Mouse (Mus musculus): ENCODE data around the gene Wdr62.
"Not testable (repeated sequence)": the region's sequence is repeated elsewhere in the genome, so short reads cannot be mapped to it uniquely, and the experiment has no call there.

The Wdr62 gene

DNA sequence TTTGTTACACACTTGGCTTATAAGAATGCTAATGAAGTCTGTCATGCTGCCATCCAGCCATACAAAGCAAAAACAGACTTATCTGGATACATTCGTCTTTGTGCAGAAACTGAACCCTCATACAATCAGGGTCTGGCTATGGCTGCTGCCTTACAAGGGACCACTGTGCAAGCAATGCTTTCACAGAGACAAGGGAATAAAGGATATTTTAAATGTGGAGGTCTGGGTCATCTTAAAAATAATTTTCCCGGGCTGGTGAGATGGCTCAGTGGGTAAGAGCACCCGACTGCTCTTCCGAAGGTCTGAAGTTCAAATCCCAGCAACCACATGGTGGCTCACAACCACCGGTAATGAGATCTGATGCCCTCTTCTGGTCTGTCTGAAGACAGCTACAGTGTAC, 73.9 kb downstream of the Wdr62 start:
- DNase-seq (ENCODE audit: low spot score in 2 of 2) = not testable (repeated sequence)

DNA sequence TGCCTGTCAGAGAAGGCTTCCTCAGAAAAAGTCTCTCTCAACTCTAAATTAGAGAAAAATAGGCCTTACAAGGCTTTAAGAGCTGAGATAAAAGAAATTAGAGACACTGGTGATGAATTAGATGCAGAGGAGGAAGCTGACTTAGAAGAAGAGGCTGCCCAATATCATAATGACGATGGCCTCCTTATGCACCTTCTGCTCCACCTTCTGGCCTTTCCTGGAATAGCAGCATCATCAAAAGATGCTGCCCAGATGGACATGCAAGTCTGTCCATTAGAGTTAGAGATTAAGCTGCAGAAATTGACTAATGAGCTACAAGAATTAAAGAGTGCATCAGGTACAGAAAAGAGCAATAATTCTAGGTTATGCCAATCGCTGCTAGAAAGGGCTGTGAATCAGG, 74.8 kb downstream of the Wdr62 start:
- no peak for DNase-seq (ENCODE audit: low spot score in 2 of 2)

DNA sequence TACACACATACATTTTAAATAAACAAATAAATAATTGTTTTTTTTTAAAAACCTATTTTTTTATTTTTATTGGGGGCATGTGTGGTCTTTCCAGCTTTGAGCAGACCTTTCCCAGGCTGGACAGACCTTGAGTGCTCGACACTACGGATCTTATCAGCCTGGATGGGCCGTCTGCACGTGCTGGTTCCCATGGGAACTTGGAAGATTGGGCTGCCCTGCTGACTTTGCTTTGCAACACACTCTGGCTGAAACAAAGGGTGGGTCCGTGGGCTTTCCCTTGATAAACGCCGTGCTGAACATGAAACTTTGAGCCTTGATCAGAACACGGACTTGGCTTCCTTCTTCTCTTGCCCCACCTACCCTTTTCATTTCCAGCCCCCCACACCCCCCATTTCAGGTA, 75.8 kb downstream of the Wdr62 start:
- DNase-seq (ENCODE audit: low spot score in 2 of 2) = no peak

DNA sequence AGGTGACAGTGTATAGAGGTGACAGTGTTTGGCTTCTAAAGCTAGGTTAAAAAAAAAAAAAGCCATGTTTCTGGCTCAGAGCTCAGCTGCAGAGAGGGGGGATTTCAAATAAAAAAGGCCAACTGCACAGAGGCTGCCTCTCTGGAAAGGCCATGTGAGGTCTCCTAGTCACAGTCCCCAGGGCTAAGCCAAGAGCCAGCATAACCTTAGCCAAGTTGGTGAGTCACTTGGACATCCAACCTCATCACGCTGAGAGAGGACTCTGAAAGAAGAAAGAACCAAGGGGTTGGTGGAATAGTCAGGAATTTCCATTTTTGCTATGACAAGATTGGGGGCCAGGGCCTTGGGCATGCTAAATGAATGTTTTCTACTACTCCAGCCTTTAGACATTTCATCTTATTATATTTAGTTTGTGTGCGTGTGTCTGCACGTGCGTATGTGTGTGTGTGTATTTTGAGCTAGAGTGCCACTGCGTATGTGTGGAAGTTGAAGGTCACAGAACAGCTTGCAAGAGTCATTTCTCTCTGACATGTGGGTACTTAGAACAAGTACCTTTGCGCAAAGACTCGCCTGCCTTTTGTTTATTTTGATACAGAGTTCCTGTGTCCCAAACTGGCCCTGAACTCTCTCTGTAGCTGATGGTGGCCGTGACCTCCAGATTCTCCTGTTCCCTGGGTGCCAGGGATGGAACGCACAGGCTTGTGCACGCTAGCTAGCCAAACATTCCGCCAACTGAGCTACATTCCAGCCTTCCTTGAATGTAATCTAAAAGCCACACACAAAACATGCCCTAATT, 77.1 kb downstream of the Wdr62 start:
- no peak for DNase-seq (ENCODE audit: low spot score in 2 of 2)

DNA sequence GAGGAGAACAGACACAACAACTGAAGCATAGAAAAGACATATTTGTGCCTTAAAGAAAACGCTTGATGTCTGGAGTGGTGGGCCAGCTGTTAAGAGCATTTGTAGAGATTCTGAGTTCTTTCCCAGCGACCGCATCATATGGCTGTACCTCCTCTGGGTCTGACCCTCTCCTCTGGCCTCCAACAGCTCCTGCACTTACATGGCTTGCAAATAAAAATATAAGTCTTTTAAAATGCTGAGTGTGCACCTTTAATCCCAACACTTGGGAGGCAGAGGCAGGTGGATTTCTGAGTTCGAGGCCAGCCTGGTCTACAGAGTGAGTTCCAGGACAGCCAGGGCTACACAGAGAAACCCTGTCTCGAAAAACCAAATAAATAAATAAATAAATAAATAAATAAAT, 79.6 kb downstream of the Wdr62 start:
- DNase-seq (ENCODE audit: low spot score in 2 of 2) = not testable (repeated sequence)

DNA sequence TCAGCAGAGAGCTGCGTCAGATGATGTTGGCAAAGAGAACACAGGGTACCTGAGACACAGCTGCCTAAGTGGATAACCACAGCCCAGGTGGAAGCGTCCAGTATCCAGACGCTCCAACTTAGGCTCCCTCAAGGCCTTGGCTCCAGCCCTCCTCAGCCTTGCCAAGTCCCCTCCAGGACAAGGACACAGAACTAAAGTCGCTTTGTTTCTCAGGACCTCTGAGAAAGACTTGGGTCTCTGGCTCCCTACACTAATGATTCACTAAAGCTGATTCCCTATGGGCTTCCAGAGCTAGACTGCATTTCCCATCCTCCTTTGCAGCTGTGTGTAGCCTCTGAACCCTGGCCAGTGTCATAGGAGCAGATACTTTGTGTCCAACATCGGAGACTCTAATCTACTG, 80.0 kb downstream of the Wdr62 start:
- no peak for DNase-seq (ENCODE audit: low spot score in 2 of 2)

DNA sequence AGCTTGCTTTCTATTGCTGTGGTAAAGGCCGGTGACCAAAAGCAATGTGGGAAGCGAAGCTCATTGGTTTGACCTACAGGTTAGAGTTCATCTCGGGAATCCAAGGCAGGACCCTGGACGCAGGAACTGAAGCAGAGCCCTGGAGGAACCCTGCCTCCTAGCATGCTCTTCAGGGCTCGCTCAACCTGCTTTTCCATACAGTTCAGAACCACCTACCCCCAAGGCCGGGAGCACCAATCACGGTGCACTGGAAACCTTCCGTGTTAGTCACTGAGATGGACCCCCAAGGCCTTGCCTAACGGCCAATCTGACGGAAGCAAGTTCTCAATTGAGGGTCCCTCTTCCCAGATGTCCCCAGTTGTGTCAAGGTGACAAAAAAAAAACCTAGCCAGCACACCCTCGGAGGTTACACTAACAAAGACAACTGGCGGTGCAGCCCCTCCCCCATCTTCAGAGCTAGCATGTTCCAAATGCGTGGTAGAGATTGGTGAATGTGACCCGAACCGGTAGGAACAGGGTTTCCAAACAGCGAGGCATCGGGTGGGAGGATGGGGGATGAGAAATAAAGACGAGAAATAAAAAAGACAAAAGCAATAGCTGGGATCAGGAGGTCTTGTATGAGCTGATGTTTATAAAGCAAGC, 80.6 kb downstream of the Wdr62 start:
- DNase-seq (ENCODE audit: low spot score in 2 of 2) = no peak

DNA sequence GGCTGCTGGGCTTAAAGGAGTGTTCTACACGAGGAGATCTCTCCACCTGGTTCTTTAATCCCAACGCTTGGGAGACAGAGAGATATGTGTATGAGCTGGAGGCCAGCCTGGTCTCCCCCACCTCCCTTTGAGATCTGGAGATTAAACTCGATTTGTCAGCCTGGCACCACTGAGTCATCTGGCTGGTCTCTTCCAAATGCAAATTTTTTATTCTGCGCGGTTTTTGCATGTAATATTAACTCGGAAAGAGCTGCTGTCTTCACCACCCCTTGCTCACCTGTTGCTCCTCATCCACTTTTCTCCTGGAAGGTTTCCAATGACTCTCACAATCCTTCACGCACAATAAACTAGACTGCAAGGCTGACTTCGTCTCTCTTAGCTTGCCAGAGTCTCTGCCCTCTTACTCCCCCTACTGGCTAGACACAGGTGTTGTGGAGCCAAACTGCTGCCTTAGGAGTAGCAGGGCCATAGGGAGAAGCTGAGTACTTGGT, 81.7 kb downstream of the Wdr62 start, which contains the start of gene Capns1:
Gene Capns1, minus strand, starts transcription at position 331 of the 491 bp plus-strand sequence.
- DNase-seq (ENCODE audit: low spot score in 2 of 2) = no peak

DNA sequence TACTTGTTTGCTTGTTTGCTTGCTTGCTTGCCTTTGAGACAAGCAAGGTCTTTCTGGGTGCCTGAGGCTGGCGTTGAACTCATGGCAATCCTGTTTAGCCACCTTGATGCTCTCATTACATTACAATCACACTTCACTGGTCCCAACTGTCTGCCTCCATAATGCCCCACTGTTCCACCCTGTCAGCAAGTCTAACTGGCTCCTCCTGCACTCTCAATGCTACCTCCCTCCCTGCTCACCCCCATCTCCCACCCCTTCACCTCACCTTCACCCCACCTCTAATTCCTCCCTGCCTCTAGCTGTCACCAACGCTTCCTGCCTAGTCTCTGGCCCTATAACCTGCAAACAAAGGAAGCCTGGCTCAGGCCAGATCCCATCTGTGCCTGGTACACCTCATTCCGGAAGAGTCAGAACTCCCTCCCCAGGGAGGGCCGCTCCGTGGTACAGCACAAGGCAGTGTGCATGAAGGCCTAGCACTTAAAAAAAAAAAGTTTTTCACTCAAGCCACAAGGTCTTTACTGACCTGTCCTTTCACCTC, 82.6 kb downstream of the Wdr62 start:
- no peak for DNase-seq (ENCODE audit: low spot score in 2 of 2)

DNA sequence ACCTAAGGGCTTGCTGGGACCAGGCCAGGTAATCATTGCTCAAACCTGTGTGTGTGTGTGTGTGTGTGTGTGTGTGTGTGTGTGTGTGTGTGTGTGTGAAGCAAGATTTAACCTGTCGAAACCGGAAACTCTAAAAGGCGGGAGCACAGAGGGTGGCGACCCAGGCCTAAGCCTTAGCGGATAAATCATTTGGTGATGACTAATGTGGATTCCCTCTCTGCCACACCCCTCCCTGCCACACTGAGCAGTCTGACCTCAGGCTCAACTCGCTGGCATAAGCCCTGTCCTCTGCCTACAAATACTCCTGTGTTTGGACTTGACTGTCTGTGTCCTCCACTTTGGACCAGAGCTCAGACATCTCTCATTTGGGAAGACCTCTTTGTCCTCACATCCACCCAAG, 84.0 kb downstream of the Wdr62 start:
- DNase-seq (ENCODE audit: low spot score in 2 of 2) = no peak

DNA sequence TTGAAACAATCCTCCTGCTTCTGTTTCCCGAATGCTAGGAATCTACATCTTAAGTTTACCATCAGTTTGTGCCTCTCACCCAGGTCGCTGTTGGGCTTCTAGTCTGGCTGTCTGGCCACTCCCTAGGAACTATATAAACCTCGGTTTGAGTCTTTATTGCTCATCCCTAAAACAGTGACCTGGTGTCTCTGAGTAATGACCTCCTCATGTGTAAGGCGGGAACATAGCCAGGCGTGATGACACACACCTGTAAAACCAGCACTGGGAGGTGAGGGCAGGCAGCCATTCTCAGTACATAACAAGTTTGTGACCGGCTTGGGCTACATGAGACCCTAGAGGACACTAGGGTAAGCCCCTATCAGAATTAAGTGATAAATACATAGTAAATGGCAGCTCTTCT, 84.8 kb downstream of the Wdr62 start:
- DNase-seq (ENCODE audit: low spot score in 2 of 2) = no peak

DNA sequence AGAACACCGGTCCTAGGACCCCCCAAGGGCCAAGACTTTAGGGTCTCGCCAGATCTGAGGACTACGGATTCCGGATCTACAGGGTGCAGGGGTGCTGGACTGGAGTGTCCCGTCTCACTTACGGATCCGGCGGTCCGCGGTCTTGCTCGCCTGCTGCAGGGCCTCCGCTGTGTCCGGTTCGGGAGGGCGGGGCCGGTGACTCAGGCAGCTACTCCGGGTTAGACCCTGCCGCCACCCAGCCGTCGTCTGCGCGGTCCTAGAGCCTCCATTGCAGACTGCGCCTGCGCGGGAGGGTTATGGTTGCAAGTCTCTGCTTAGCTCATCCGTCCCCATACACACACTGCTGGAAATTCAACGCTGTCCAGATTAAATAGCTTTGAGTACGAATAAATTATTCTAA, 85.3 kb downstream of the Wdr62 start:
- peak; percentile 81 to 84 for DNase-seq (ENCODE audit: low spot score in 2 of 2)

DNA sequence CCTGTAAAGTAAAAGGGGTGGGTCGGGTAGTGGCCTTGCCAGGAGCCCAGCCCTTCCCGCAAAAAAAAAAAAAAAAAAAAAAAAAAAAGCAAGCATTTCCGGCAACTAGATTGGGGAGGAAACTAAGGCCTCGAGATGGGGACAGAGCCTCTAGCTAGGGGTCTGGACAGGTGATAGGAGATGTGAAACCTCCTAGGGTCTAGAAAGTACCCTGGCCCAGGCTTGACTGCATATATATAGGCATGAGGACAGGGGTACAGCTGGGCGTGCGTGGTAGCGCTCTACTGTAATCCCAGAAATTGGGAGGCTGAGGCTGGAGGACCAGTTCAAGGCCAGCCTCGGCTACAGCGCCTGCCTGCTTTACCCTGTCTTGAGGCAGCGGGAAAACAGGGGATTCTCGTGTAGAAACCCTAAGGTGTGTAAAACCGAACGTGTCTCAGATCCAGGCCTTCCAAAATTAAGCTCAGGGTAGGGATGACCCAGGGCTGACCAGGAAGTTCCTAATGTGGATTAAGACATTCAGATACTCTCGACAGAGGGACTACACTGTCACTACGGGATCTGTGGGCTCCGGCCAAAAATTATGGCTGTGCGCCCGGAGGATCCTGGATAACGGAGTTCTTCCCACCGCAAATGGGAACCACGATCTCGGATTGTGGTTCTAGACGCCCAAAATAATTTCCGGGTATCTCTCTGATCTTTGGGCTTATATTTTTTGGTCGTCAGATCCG, 86.0 kb downstream of the Wdr62 start:
- no peak for DNase-seq (ENCODE audit: low spot score in 2 of 2)

DNA sequence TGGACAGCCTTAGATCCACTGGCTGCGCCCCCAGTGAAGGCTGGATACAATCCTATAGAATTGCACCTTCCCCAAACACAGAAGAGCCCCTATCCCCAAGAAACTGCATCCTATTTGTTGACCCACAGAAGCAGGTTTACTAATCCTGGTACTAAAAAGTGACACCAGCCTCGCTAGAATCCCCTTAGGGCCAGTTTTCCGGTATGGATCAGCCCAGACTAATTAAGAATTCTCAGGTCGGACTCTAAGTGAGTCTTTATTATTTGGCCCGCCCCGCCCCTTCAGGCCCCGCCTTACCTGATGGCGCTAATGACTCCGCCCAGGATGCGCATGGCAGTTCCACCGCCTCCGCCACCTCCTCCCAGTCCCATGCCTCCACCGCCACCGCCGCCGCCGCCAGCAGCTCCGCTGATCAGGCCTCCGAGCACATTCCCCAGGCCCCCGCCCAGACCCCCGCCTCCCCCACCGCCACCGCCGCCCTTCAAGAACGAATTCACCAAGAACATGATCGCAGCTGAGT, 86.6 kb downstream of the Wdr62 start:
- no peak for DNase-seq (ENCODE audit: low spot score in 2 of 2)

DNA sequence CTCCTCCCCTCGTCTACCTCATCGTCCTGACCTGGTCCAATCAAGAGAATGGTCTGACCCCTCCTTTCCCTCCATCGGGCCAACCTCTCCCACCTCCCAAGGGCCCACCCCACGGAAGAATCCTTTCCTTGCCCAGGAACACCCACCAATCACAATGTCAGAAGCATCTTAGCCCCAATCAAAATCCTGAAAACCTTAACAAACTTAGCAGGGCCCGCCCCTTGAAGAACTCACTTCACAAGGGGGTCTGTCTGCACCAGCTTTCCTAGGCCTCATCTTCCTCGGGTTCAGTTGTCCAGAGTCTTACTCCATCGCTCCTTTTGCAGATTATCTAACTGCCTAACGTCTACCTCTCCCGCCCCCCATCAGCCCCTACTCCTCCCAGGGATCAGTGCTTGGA, 87.2 kb downstream of the Wdr62 start:
- no peak for DNase-seq (ENCODE audit: low spot score in 2 of 2)

DNA sequence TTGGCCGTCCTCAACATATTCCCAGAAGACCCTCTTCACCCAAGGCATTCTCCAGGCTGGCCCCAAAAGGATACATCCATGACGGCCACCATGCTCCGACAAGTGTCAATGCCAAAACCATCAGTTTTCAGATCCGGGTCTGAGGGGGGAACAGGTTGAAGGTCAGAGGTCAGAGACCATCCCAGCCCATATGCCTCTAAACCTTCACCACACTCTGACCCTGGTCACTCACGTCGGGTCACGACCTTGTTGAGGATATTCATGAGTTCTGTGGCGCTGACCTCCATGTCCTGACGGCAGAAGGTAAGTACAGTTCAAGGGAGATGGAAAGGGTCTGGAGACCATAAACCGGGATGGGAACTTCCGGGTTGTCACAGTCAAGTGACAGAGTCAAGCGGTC, 88.1 kb downstream of the Wdr62 start:
- DNase-seq (ENCODE audit: low spot score in 2 of 2) = no peak
